Mouse (Mus musculus) T-helper 2 cell (primary cell): Measurements from ENCODE around the gene Efcc1.

ENCODE experiments used
- in situ Hi-C: fragments of 300-600 bp; cut with MboI, MseI; formaldehyde crosslinking; loops from one replicate; pipeline ENCODE4 v1.15.1; 2025; ENCODE audit warnings: high pct_unique_total_duplicates

Efcc1 gene

GRCm38 (mm10) chr6:87730591-87731462, at the start of gene Efcc1:
TSS of gene Efcc1 (plus strand) at chr6:87730869.
- in situ Hi-C loops: no loop called here

- in situ Hi-C loops: no loop called here
These were observed 34.7 kb upstream of the Efcc1 start for GRCm38 (mm10) chr6:87695947-87696346.

GRCm38 (mm10) chr6:87696544-87696943, 34.1 kb upstream of the Efcc1 start:
- in situ Hi-C loops: no loop called here

- in situ Hi-C loops: no loop called here
These were observed 24.4 kb upstream of the Efcc1 start for GRCm38 (mm10) chr6:87706246-87706645.

- in situ Hi-C loops: no loop called here
These were observed 18.4 kb upstream of the Efcc1 start for GRCm38 (mm10) chr6:87712311-87712710.

- in situ Hi-C loops: no loop called here
These were observed 16.6 kb upstream of the Efcc1 start for GRCm38 (mm10) chr6:87714091-87714490.

GRCm38 (mm10) chr6:87722631-87723030, 8.0 kb upstream of the Efcc1 start:
- in situ Hi-C loops: no loop called here

- in situ Hi-C loops: no loop called here
These were observed 5.3 kb upstream of the Efcc1 start for GRCm38 (mm10) chr6:87725267-87725912.

- in situ Hi-C loops: no loop called here
These were observed 2.6 kb upstream of the Efcc1 start for GRCm38 (mm10) chr6:87728102-87728501.

GRCm38 (mm10) chr6:87730141-87730540, 528 bp upstream of the Efcc1 start:
- in situ Hi-C loops: no loop called here

- in situ Hi-C loops: no loop called here
These were observed 910 bp downstream of the Efcc1 start for GRCm38 (mm10) chr6:87731463-87732095.

- in situ Hi-C loops: no loop called here
These were observed 1.7 kb downstream of the Efcc1 start for GRCm38 (mm10) chr6:87732151-87733011.

GRCm38 (mm10) chr6:87733131-87733930, 2.7 kb downstream of the Efcc1 start:
- in situ Hi-C loops: no loop called here

GRCm38 (mm10) chr6:87734136-87734535, 3.5 kb downstream of the Efcc1 start:
- in situ Hi-C loops: no loop called here

GRCm38 (mm10) chr6:87736923-87737322, 6.3 kb downstream of the Efcc1 start:
- in situ Hi-C loops: no loop called here

GRCm38 (mm10) chr6:87737921-87738626, 7.4 kb downstream of the Efcc1 start:
- in situ Hi-C loops: no loop called here

- in situ Hi-C loops: no loop called here
These were observed 9.2 kb downstream of the Efcc1 start for GRCm38 (mm10) chr6:87739898-87740297.

GRCm38 (mm10) chr6:87740496-87740895, 9.8 kb downstream of the Efcc1 start:
- in situ Hi-C loops: no loop called here

GRCm38 (mm10) chr6:87741978-87742377, 11.3 kb downstream of the Efcc1 start:
- in situ Hi-C loops: no loop called here

GRCm38 (mm10) chr6:87742804-87743203, 12.1 kb downstream of the Efcc1 start:
- in situ Hi-C loops: no loop called here
